Mouse (Mus musculus): ENCODE measurements at regions not wholly inside any gene's neighbourhood (a gene's known extent, or its start where the extent isn't known, plus 50 kb on each side); places are given as distances from the start of the nearest gene placed in this dataset.

GRCm38 (mm10) chr9:61119252-61119651 lies 252.9 kb upstream of the Tle3 start:
- Histone ChIP-seq H3K27me3 (ENCODE audit: control insufficient read depth, insufficient read depth, low read length) (peaks cover 6% of the 10 kb centered on the region; the same call in 1 of the 2 replicates), H3K36me3 (ENCODE audit: control insufficient read depth, insufficient read depth, low read length) (no peaks in the 10 kb centered on the region), H3K4me3 (ENCODE audit: low read depth, low read length) (no peak overlapping the region), H3K27ac (ENCODE audit: low read depth, low read length) (no peak overlapping the region), H3K9me3 (replicated peaks; ENCODE audit: control insufficient read depth, low read length) (no peaks in the 10 kb centered on the region), H3K4me1 (ENCODE audit: control insufficient read depth, insufficient read depth, low read length) (no peaks in the 10 kb centered on the region), H3K4me2 (no peak overlapping the region), H3K9ac (ENCODE audit: low read depth, low read length) (no peak overlapping the region)
- WGBS (ENCODE audit: insufficient replicate concordance), result 60% methylated on average over 3 of the region's 3 CpGs
- no peak for ATAC-seq (replicated peaks; ENCODE audit: insufficient number of reproducible peaks, low FRiP score, low TSS enrichment)

GRCm38 (mm10) chr9:61120531-61120930 lies 251.6 kb upstream of the Tle3 start:
- Histone ChIP-seq H3K4me2 (no peak overlapping the region), H3K36me3 (ENCODE audit: control insufficient read depth, insufficient read depth, low read length) (no peaks in the 10 kb centered on the region), H3K4me1 (ENCODE audit: control insufficient read depth, insufficient read depth, low read length) (no peaks in the 10 kb centered on the region), H3K27me3 (ENCODE audit: control insufficient read depth, insufficient read depth, low read length) (peaks cover 6% of the 10 kb centered on the region; the same call in 1 of the 2 replicates), H3K9me3 (replicated peaks; ENCODE audit: control insufficient read depth, low read length) (no peaks in the 10 kb centered on the region), H3K4me3 (ENCODE audit: low read depth, low read length) (no peak overlapping the region), H3K9ac (ENCODE audit: low read depth, low read length) (no peak overlapping the region), H3K27ac (ENCODE audit: low read depth, low read length) (no peak overlapping the region)
- no peak for ATAC-seq (replicated peaks; ENCODE audit: insufficient number of reproducible peaks, low FRiP score, low TSS enrichment)
- 82% methylated on average over 3 of the region's 3 CpGs for WGBS (ENCODE audit: insufficient replicate concordance)

DNA sequence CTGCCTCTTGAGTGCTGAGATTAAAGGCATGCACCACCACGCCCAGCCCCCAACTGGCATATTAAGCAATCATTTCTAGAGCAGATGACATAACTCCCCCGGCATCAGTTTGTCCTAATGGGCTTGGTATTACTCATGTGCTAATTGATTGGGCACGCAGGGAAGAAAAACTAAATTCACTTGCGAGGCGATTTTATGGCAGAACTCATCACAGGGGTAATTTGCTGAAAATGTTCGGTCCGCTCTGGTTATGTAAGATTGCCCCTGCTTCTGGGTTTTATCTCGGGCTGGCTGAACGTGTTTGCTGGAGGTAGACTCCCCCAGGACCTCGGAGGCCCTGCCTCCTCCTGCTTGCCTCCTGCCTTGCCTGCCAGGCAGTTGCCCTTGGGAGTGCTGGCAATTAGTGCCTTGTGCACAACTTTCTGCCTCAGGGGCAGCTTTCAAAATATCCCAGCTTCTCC lies 251.2 kb upstream of the Tle3 start:
- no peak overlapping the region for H3K27ac ChIP-seq (ENCODE audit: low read depth, low read length)

GRCm38 (mm10) chr9:61123431-61123830 lies 248.7 kb upstream of the Tle3 start:
- Histone ChIP-seq H3K36me3 (ENCODE audit: control insufficient read depth, insufficient read depth, low read length) (no peaks in the 10 kb centered on the region), H3K4me2 (no peak overlapping the region), H3K4me3 (ENCODE audit: low read depth, low read length) (no peak overlapping the region), H3K4me1 (ENCODE audit: control insufficient read depth, insufficient read depth, low read length) (no peaks in the 10 kb centered on the region), H3K27ac (ENCODE audit: low read depth, low read length) (no peak overlapping the region), H3K9me3 (replicated peaks; ENCODE audit: control insufficient read depth, low read length) (no peaks in the 10 kb centered on the region), H3K27me3 (ENCODE audit: control insufficient read depth, insufficient read depth, low read length) (peaks cover 8% of the 10 kb centered on the region; the same call in 1 of the 2 replicates), H3K9ac (ENCODE audit: low read depth, low read length) (no peak overlapping the region)
- ATAC-seq (replicated peaks; ENCODE audit: insufficient number of reproducible peaks, low FRiP score, low TSS enrichment), result no peak

More for the DNA sequence above, 251.2 kb upstream of the Tle3 start:
- no peak for ATAC-seq (replicated peaks; ENCODE audit: insufficient number of reproducible peaks, low FRiP score, low TSS enrichment)
- WGBS (ENCODE audit: insufficient replicate concordance), result 62% methylated on average over 10 of the region's 10 CpGs
- H3K36me3 ChIP-seq (ENCODE audit: control insufficient read depth, insufficient read depth, low read length), result no peaks in the 10 kb centered on the region
- H3K9me3 ChIP-seq (replicated peaks; ENCODE audit: control insufficient read depth, low read length), result no peaks in the 10 kb centered on the region
- H3K27me3 ChIP-seq (ENCODE audit: control insufficient read depth, insufficient read depth, low read length), result peaks cover 6% of the 10 kb centered on the region; the same call in 1 of the 2 replicates
- no peak overlapping the region for H3K4me2 ChIP-seq
- H3K9ac ChIP-seq (ENCODE audit: low read depth, low read length), result no peak overlapping the region
- no peaks in the 10 kb centered on the region for H3K4me1 ChIP-seq (ENCODE audit: control insufficient read depth, insufficient read depth, low read length)
- H3K4me3 ChIP-seq (ENCODE audit: low read depth, low read length), result no peak overlapping the region

GRCm38 (mm10) chr9:61125769-61126168 lies 246.4 kb upstream of the Tle3 start:
- no peak overlapping the region for H3K9ac ChIP-seq (ENCODE audit: low read depth, low read length)
- no peak overlapping the region for H3K27ac ChIP-seq (ENCODE audit: low read depth, low read length)
- no peak for ATAC-seq (replicated peaks; ENCODE audit: insufficient number of reproducible peaks, low FRiP score, low TSS enrichment)
- H3K4me1 ChIP-seq (ENCODE audit: control insufficient read depth, insufficient read depth, low read length), result no peaks in the 10 kb centered on the region
- no peak overlapping the region for H3K4me2 ChIP-seq
- 75% methylated on average over 7 of the region's 7 CpGs for WGBS (ENCODE audit: insufficient replicate concordance)
- peaks cover 11% of the 10 kb centered on the region; the same call in 1 of the 2 replicates for H3K27me3 ChIP-seq (ENCODE audit: control insufficient read depth, insufficient read depth, low read length)
- no peak overlapping the region for H3K4me3 ChIP-seq (ENCODE audit: low read depth, low read length)
- H3K36me3 ChIP-seq (ENCODE audit: control insufficient read depth, insufficient read depth, low read length), result no peaks in the 10 kb centered on the region
- no peaks in the 10 kb centered on the region for H3K9me3 ChIP-seq (replicated peaks; ENCODE audit: control insufficient read depth, low read length)

DNA sequence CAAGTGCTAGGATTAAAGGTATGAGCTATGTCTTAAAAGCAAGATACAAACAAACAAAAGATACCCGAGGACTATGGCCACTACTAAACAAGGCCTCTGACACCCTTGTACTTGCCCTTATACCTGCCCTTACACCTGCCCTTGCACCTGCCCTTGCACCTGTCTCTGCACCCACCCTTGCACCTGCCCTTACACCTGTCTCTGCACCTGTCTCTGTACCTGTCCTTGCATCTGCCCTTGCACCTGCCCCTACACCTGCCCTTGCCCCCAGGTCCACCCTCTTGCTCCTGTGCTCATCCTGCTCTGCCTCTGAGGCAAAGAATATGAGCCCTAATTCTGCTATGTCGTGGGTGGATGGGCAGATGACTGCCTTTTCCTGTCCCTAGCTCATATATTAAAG lies 244.1 kb upstream of the Tle3 start:
- no peak overlapping the region for H3K4me3 ChIP-seq (ENCODE audit: low read depth, low read length)
- H3K36me3 ChIP-seq (ENCODE audit: control insufficient read depth, insufficient read depth, low read length), result no peaks in the 10 kb centered on the region
- no peak overlapping the region for H3K27ac ChIP-seq (ENCODE audit: low read depth, low read length)
- ATAC-seq (replicated peaks; ENCODE audit: insufficient number of reproducible peaks, low FRiP score, low TSS enrichment), result no peak
- H3K4me2 ChIP-seq, result no peak overlapping the region
- H3K27me3 ChIP-seq (ENCODE audit: control insufficient read depth, insufficient read depth, low read length), result peaks cover 8% of the 10 kb centered on the region; the same call in 1 of the 2 replicates
- WGBS (ENCODE audit: insufficient replicate concordance), result 59% methylated on average over 2 of the region's 2 CpGs
- H3K9ac ChIP-seq (ENCODE audit: low read depth, low read length), result no peak overlapping the region
- H3K4me1 ChIP-seq (ENCODE audit: control insufficient read depth, insufficient read depth, low read length), result no peaks in the 10 kb centered on the region
- H3K9me3 ChIP-seq (replicated peaks; ENCODE audit: control insufficient read depth, low read length), result no peaks in the 10 kb centered on the region

- Histone ChIP-seq H3K9ac (ENCODE audit: low read depth, low read length) (no peak overlapping the region), H3K4me3 (ENCODE audit: low read depth, low read length) (no peak overlapping the region), H3K27ac (ENCODE audit: low read depth, low read length) (no peak overlapping the region), H3K4me2 (no peak overlapping the region), H3K36me3 (ENCODE audit: control insufficient read depth, insufficient read depth, low read length) (no peaks in the 10 kb centered on the region), H3K4me1 (ENCODE audit: control insufficient read depth, insufficient read depth, low read length) (no peaks in the 10 kb centered on the region), H3K9me3 (replicated peaks; ENCODE audit: control insufficient read depth, low read length) (no peaks in the 10 kb centered on the region), H3K27me3 (ENCODE audit: control insufficient read depth, insufficient read depth, low read length) (peaks cover 9% of the 10 kb centered on the region)
- no peak for ATAC-seq (replicated peaks; ENCODE audit: insufficient number of reproducible peaks, low FRiP score, low TSS enrichment)
- WGBS (ENCODE audit: insufficient replicate concordance), result 55% methylated on average over 5 of the region's 5 CpGs
These were observed 243.0 kb upstream of the Tle3 start for GRCm38 (mm10) chr9:61129186-61129585.

- Histone ChIP-seq H3K36me3 (ENCODE audit: control insufficient read depth, insufficient read depth, low read length) (no peaks in the 10 kb centered on the region), H3K4me2 (no peak overlapping the region), H3K27me3 (ENCODE audit: control insufficient read depth, insufficient read depth, low read length) (peaks cover 12% of the 10 kb centered on the region), H3K4me1 (ENCODE audit: control insufficient read depth, insufficient read depth, low read length) (no peaks in the 10 kb centered on the region), H3K9ac (ENCODE audit: low read depth, low read length) (no peak overlapping the region), H3K9me3 (replicated peaks; ENCODE audit: control insufficient read depth, low read length) (no peaks in the 10 kb centered on the region), H3K27ac (ENCODE audit: low read depth, low read length) (no peak overlapping the region), H3K4me3 (ENCODE audit: low read depth, low read length) (no peak overlapping the region)
- WGBS (ENCODE audit: insufficient replicate concordance), result 79% methylated on average over 4 of the region's 4 CpGs
- ATAC-seq (replicated peaks; ENCODE audit: insufficient number of reproducible peaks, low FRiP score, low TSS enrichment), result no peak
These were observed 241.3 kb upstream of the Tle3 start for GRCm38 (mm10) chr9:61130877-61131276.

- 52% methylated on average over 10 of the region's 10 CpGs for WGBS (ENCODE audit: insufficient replicate concordance)
- H3K27me3 ChIP-seq (ENCODE audit: control insufficient read depth, insufficient read depth, low read length), result peaks cover 6% of the 10 kb centered on the region
- H3K9ac ChIP-seq (ENCODE audit: low read depth, low read length), result no peak overlapping the region
- no peak overlapping the region for H3K4me3 ChIP-seq (ENCODE audit: low read depth, low read length)
- no peaks in the 10 kb centered on the region for H3K9me3 ChIP-seq (replicated peaks; ENCODE audit: control insufficient read depth, low read length)
- no peaks in the 10 kb centered on the region for H3K4me1 ChIP-seq (ENCODE audit: control insufficient read depth, insufficient read depth, low read length)
- H3K4me2 ChIP-seq, result no peak overlapping the region
- no peak overlapping the region for H3K27ac ChIP-seq (ENCODE audit: low read depth, low read length)
- no peaks in the 10 kb centered on the region for H3K36me3 ChIP-seq (ENCODE audit: control insufficient read depth, insufficient read depth, low read length)
- ATAC-seq (replicated peaks; ENCODE audit: insufficient number of reproducible peaks, low FRiP score, low TSS enrichment), result no peak
These were observed 236.8 kb upstream of the Tle3 start for GRCm38 (mm10) chr9:61135263-61135882.

Measured in heart, embryonic 11.5 days (tissue).